Mouse (Mus musculus): Measurements from ENCODE around the gene Gramd2. TPM values are rescaled to one million over a fixed set of nuclear protein-coding genes. Genes with fewer than 3 reads are reported as not detected.
A peak's percentile ranks its signal among the peaks of the same experiment; 100 is the strongest.

Gramd2 gene
- total and polyA plus RNA-seq, 3 experiments: not detected

GRCm38 (mm10) chr9:59675598-59675997, 4.3 kb upstream of the Gramd2 start:
- peaks cover 6% of the 10 kb centered on the region; the same call in 1 of the 2 replicates for H3K27me3 ChIP-seq (ENCODE audit: insufficient read depth, low read length)
- ATAC-seq (ENCODE audit: extremely low read depth, insufficient number of reproducible peaks, low FRiP score, poor library complexity, severe bottlenecking): no peak
- no peak for TF ChIP-seq CTCF (IDR thresholded peaks at IDR 0.05; ENCODE audit: low read depth, low read length)
- no peak for TF ChIP-seq TAL1 (conservative IDR thresholded peaks at IDR 0.05; ENCODE audit: low read depth, low read length)
- TF ChIP-seq GATA1 (IDR thresholded peaks at IDR 0.05; ENCODE audit: borderline replicate concordance, low read length): no peak
- TF ChIP-seq GATA2 (IDR thresholded peaks at IDR 0.05; ENCODE audit: borderline replicate concordance, low read depth, low read length): no peak
- no peak for TF ChIP-seq POLR2AphosphoS5 (IDR thresholded peaks at IDR 0.05; ENCODE audit: insufficient replicate concordance, low read depth, low read length)
- H3K4me3 ChIP-seq (ENCODE audit: low read depth, low read length): no peak overlapping the region
- H3K36me3 ChIP-seq (replicated peaks): peaks cover 96% of the 10 kb centered on the region
- no peaks in the 10 kb centered on the region for H3K9me3 ChIP-seq (replicated peaks)
- peaks cover 58% of the 10 kb centered on the region for H3K4me1 ChIP-seq (ENCODE audit: insufficient read depth, low read depth, low read length)
- DNase-seq (ENCODE audit: low spot score): no peak

GRCm38 (mm10) chr9:59678313-59678712, 1.6 kb upstream of the Gramd2 start:
- H3K27me3 ChIP-seq (ENCODE audit: insufficient read depth, low read length): peaks cover 17% of the 10 kb centered on the region
- TF ChIP-seq POLR2AphosphoS5 (IDR thresholded peaks at IDR 0.05; ENCODE audit: insufficient replicate concordance, low read depth, low read length): no peak; the same call in 1 of the 2 replicates
- peak; percentile 8; the same call in 1 of the 2 replicates for TF ChIP-seq CTCF (IDR thresholded peaks at IDR 0.05; ENCODE audit: low read depth, low read length)

DNA sequence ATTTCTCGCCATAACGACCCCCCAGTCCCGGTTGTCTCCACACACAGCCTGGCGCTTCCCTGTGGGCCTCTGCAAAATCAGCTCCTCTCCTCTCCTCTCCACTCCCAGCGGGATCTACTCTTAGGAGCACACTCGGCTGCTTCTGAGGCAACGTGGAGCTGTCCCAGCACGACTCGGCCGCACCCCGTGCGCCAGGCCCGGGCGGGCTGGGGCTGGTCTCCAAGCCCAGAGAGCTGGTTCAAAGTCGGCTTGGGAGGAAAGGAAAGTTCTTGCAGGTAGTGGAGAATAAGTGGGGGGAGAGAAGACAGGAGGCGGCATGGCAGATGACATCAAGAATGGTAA, 561 bp downstream of the Gramd2 start:
- Histone ChIP-seq H3K36me3 (replicated peaks) (peaks cover 47% of the 10 kb centered on the region), H3K9me3 (replicated peaks) (no peaks in the 10 kb centered on the region), H3K4me3 (ENCODE audit: low read depth, low read length) (no peak overlapping the region), H3K27me3 (ENCODE audit: insufficient read depth, low read length) (peaks cover 24% of the 10 kb centered on the region), H3K4me1 (ENCODE audit: insufficient read depth, low read depth, low read length) (peaks cover 18% of the 10 kb centered on the region)
- DNase-seq (ENCODE audit: low spot score) (no peak), ATAC-seq (ENCODE audit: extremely low read depth, insufficient number of reproducible peaks, low FRiP score, poor library complexity, severe bottlenecking) (no peak)
- TF ChIP-seq CTCF (IDR thresholded peaks at IDR 0.05; ENCODE audit: low read depth, low read length) (no peak), POLR2AphosphoS5 (IDR thresholded peaks at IDR 0.05; ENCODE audit: insufficient replicate concordance, low read depth, low read length) (no peak), GATA2 (IDR thresholded peaks at IDR 0.05; ENCODE audit: borderline replicate concordance, low read depth, low read length) (no peak), TAL1 (conservative IDR thresholded peaks at IDR 0.05; ENCODE audit: low read depth, low read length) (no peak), GATA1 (IDR thresholded peaks at IDR 0.05; ENCODE audit: borderline replicate concordance, low read length) (no peak)

More at GRCm38 (mm10) chr9:59678313-59678712, 1.6 kb upstream of the Gramd2 start:
- DNase-seq (ENCODE audit: low spot score): peak; percentile 54
- Histone ChIP-seq H3K9me3 (replicated peaks) (no peaks in the 10 kb centered on the region), H3K4me1 (ENCODE audit: insufficient read depth, low read depth, low read length) (peaks cover 33% of the 10 kb centered on the region), H3K36me3 (replicated peaks) (peaks cover 69% of the 10 kb centered on the region), H3K4me3 (ENCODE audit: low read depth, low read length) (no peak overlapping the region)
- ATAC-seq (ENCODE audit: extremely low read depth, insufficient number of reproducible peaks, low FRiP score, poor library complexity, severe bottlenecking): no peak

DNA sequence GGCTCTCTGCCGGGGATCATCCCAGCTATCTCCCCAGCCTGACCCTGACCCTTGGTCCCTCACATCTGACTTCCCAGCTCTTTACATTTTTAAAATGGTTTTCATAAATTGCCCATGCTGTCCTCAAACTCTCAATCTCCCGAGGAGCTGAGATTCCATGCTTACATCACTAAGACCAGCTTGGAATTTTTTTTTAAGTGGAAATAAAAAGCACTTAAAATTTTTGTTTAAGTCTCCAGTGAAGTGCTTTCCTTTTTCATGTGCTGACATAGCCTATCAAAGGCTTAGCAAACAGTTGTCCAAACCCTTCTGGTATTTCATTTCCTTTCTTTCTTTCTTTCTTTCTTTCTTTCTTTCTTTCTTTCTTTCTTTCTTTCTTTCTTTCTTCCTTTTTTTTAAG, 4.1 kb downstream of the Gramd2 start:
- peaks cover 14% of the 10 kb centered on the region for H3K4me1 ChIP-seq (ENCODE audit: insufficient read depth, low read depth, low read length)
- H3K4me3 ChIP-seq (ENCODE audit: low read depth, low read length): no peak overlapping the region
- no peak for DNase-seq (ENCODE audit: low spot score)
- ATAC-seq (ENCODE audit: extremely low read depth, insufficient number of reproducible peaks, low FRiP score, poor library complexity, severe bottlenecking): no peak
- no peak for TF ChIP-seq POLR2AphosphoS5 (IDR thresholded peaks at IDR 0.05; ENCODE audit: insufficient replicate concordance, low read depth, low read length)
- TF ChIP-seq GATA2 (IDR thresholded peaks at IDR 0.05; ENCODE audit: borderline replicate concordance, low read depth, low read length): no peak
- no peak for TF ChIP-seq CTCF (IDR thresholded peaks at IDR 0.05; ENCODE audit: low read depth, low read length)
- TF ChIP-seq TAL1 (conservative IDR thresholded peaks at IDR 0.05; ENCODE audit: low read depth, low read length): no peak
- no peak for TF ChIP-seq GATA1 (IDR thresholded peaks at IDR 0.05; ENCODE audit: borderline replicate concordance, low read length)
- peaks cover 13% of the 10 kb centered on the region for H3K36me3 ChIP-seq (replicated peaks)
- peaks cover 27% of the 10 kb centered on the region for H3K27me3 ChIP-seq (ENCODE audit: insufficient read depth, low read length)
- H3K9me3 ChIP-seq (replicated peaks): no peaks in the 10 kb centered on the region

- no peak for ATAC-seq (ENCODE audit: extremely low read depth, insufficient number of reproducible peaks, low FRiP score, poor library complexity, severe bottlenecking)
- Histone ChIP-seq H3K9me3 (replicated peaks) (no peaks in the 10 kb centered on the region), H3K27me3 (ENCODE audit: insufficient read depth, low read length) (peaks cover 25% of the 10 kb centered on the region), H3K36me3 (replicated peaks) (no peaks in the 10 kb centered on the region), H3K4me3 (ENCODE audit: low read depth, low read length) (no peak overlapping the region), H3K4me1 (ENCODE audit: insufficient read depth, low read depth, low read length) (peaks cover 10% of the 10 kb centered on the region)
- no peak for DNase-seq (ENCODE audit: low spot score)
- TF ChIP-seq POLR2AphosphoS5 (IDR thresholded peaks at IDR 0.05; ENCODE audit: insufficient replicate concordance, low read depth, low read length) (no peak), GATA1 (IDR thresholded peaks at IDR 0.05; ENCODE audit: borderline replicate concordance, low read length) (no peak), GATA2 (IDR thresholded peaks at IDR 0.05; ENCODE audit: borderline replicate concordance, low read depth, low read length) (no peak), CTCF (IDR thresholded peaks at IDR 0.05; ENCODE audit: low read depth, low read length) (no peak), TAL1 (conservative IDR thresholded peaks at IDR 0.05; ENCODE audit: low read depth, low read length) (no peak)
Measured at GRCm38 (mm10) chr9:59687416-59688046, 7.6 kb downstream of the Gramd2 start.

- TF ChIP-seq POLR2AphosphoS5 (IDR thresholded peaks at IDR 0.05; ENCODE audit: insufficient replicate concordance, low read depth, low read length): no peak
- no peak for TF ChIP-seq GATA2 (IDR thresholded peaks at IDR 0.05; ENCODE audit: borderline replicate concordance, low read depth, low read length)
- TF ChIP-seq TAL1 (conservative IDR thresholded peaks at IDR 0.05; ENCODE audit: low read depth, low read length): no peak
- TF ChIP-seq CTCF (IDR thresholded peaks at IDR 0.05; ENCODE audit: low read depth, low read length): no peak
- TF ChIP-seq GATA1 (IDR thresholded peaks at IDR 0.05; ENCODE audit: borderline replicate concordance, low read length): no peak
- Histone ChIP-seq H3K36me3 (replicated peaks) (no peaks in the 10 kb centered on the region), H3K4me3 (ENCODE audit: low read depth, low read length) (no peak overlapping the region), H3K9me3 (replicated peaks) (no peaks in the 10 kb centered on the region), H3K27me3 (ENCODE audit: insufficient read depth, low read length) (peaks cover 41% of the 10 kb centered on the region), H3K4me1 (ENCODE audit: insufficient read depth, low read depth, low read length) (peaks cover 10% of the 10 kb centered on the region)
- no peak for DNase-seq (ENCODE audit: low spot score)
- ATAC-seq (ENCODE audit: extremely low read depth, insufficient number of reproducible peaks, low FRiP score, poor library complexity, severe bottlenecking): no peak
Measured at GRCm38 (mm10) chr9:59691635-59692094, 11.7 kb downstream of the Gramd2 start.

All from G1E (cell line).